Mouse (Mus musculus) stomach, embryonic 14.5 days (tissue): ENCODE results near the gene Tssc4. TPM values are rescaled to one million over a fixed set of nuclear protein-coding genes. Genes with fewer than 3 reads are reported as not detected.

Experiments used
- ATAC-seq: fragments of 200-750 bp; cut with Nextera tagmentation; 2 replicates; pipeline ENCODE4 v1.8.0; 2017; ENCODE audit warnings: low read depth, moderate TSS enrichment; ENCODE audit not compliant: insufficient number of reproducible peaks, insufficient read depth, low FRiP score
- H3K27ac ChIP-seq: fragments of 300-500 bp; sonication (generic); 2 replicates; pipeline ENCODE4 v1.5.1; 2014; ENCODE audit warnings: mild to moderate bottlenecking, low read length, moderate library complexity, mixed read lengths
- H3K27me3 ChIP-seq: fragments of 300-500 bp; sonication (generic); 2 replicates; pipeline ENCODE4 v1.6.1; 2014; ENCODE audit warnings: low read length, control low read depth, mixed read lengths; ENCODE audit not compliant: control insufficient read depth, insufficient read depth
- H3K36me3 ChIP-seq: fragments of 300-500 bp; sonication (generic); 2 replicates; pipeline ENCODE4 v1.6.1; 2014; ENCODE audit warnings: mild to moderate bottlenecking, control low read depth, low read length, moderate library complexity, mixed read lengths; ENCODE audit not compliant: control insufficient read depth, insufficient read depth
- H3K4me1 ChIP-seq: fragments of 300-500 bp; sonication (generic); 2 replicates; pipeline ENCODE4 v1.6.1; 2014; ENCODE audit warnings: low read length, control low read depth, mixed read lengths; ENCODE audit not compliant: control insufficient read depth, insufficient read depth
- H3K4me2 ChIP-seq: fragments of 300-500 bp; sonication (generic); replicated peaks from 2 replicates; pipeline ENCODE4 v1.6.1; 2014; ENCODE audit warnings: low read depth, low read length, control low read depth
- H3K4me3 ChIP-seq: fragments of 300-500 bp; sonication (generic); 2 replicates; pipeline ENCODE4 v1.5.1; 2014; ENCODE audit warnings: low read depth, low read length, control low read depth
- H3K9ac ChIP-seq: fragments of 300-500 bp; sonication (generic); replicated peaks from 2 replicates; pipeline ENCODE4 v1.6.1; 2014; ENCODE audit warnings: low read depth, mild to moderate bottlenecking, control low read depth, low read length, moderate library complexity, mixed read lengths
- H3K9me3 ChIP-seq: fragments of 300-500 bp; sonication (generic); 2 replicates; pipeline ENCODE4 v1.6.1; 2016; ENCODE audit warnings: low read depth, low read length, control low read depth; ENCODE audit not compliant: control insufficient read depth
- WGBS: fragments of 180-500 bp; shearing (Covaris S2); extraction: QIAGEN DNeasy Blood & Tissue Kit; methylation state at CpG from one replicate; pipeline ENCODE4 v1.1.7; 2014; 5-methylcytosine and 5-hydroxymethylcytosine counted together
- polyA plus RNA-seq: library from polyadenylated mRNA; unstranded; fragments of >200 nt; fragmentation: Nextera tagmentation; extraction: Ambion mirVana; gene quantifications from 2 replicates; pipeline ENCODE4 v1.2.1, GENCODE M21; 2014

The Tssc4 gene
- 61.3 and 66.6 TPM in 2 replicates for polyA plus RNA-seq

GRCm38 (mm10) chr7:143068882-143069591 lies at the start of gene Tssc4:
Tssc4 (plus strand) TSS chr7:143069249.
- H3K4me1 ChIP-seq = peaks cover 13% of the 10 kb centered on the region; the same call in 1 of the 2 replicates
- peaks cover 52% of the 10 kb centered on the region for H3K36me3 ChIP-seq
- H3K4me2 ChIP-seq = peak within 1 kb of the TSS; percentile 92
- H3K9ac ChIP-seq = peak within 1 kb of the TSS; percentile 75
- ATAC-seq = peak; percentile 94
- no peaks in the 10 kb centered on the region for H3K9me3 ChIP-seq
- WGBS = under 1% methylated on average over 51 of the region's 51 CpGs
- H3K4me3 ChIP-seq = peak within 1 kb of the TSS; percentile 84
- H3K27me3 ChIP-seq = no peaks in the 10 kb centered on the region
- H3K27ac ChIP-seq = peak within 1 kb of the TSS; percentile 96

GRCm38 (mm10) chr7:143020040-143020439 lies 49.0 kb upstream of the Tssc4 start:
- Histone ChIP-seq H3K36me3 (no peaks in the 10 kb centered on the region), H3K9me3 (no peaks in the 10 kb centered on the region), H3K4me2 (no peak overlapping the region), H3K27ac (no peak overlapping the region), H3K4me1 (peaks cover 25% of the 10 kb centered on the region), H3K27me3 (no peaks in the 10 kb centered on the region), H3K4me3 (no peak overlapping the region), H3K9ac (no peak overlapping the region)
- ATAC-seq = no peak

- Histone ChIP-seq H3K36me3 (no peaks in the 10 kb centered on the region), H3K4me1 (peaks cover 17% of the 10 kb centered on the region), H3K9ac (no peak overlapping the region), H3K9me3 (no peaks in the 10 kb centered on the region), H3K4me2 (no peak overlapping the region), H3K27me3 (no peaks in the 10 kb centered on the region), H3K4me3 (no peak overlapping the region), H3K27ac (no peak overlapping the region)
- no peak for ATAC-seq
- 76% methylated on average over 3 of the region's 3 CpGs for WGBS
Observed at GRCm38 (mm10) chr7:143020764-143021163, 48.3 kb upstream of the Tssc4 start.

- ATAC-seq = no peak
- WGBS = 51% methylated on average over 5 of the region's 5 CpGs
- peaks cover 9% of the 10 kb centered on the region for H3K4me1 ChIP-seq
- H3K27me3 ChIP-seq = no peaks in the 10 kb centered on the region
- no peak overlapping the region for H3K9ac ChIP-seq
- no peak overlapping the region for H3K4me2 ChIP-seq
- H3K4me3 ChIP-seq = no peak overlapping the region
- 0 out of 2 replicates have a peak overlapping the region, but pooled peaks have one; percentile 15 for H3K27ac ChIP-seq
- no peaks in the 10 kb centered on the region for H3K9me3 ChIP-seq
- H3K36me3 ChIP-seq = no peaks in the 10 kb centered on the region
Observed at GRCm38 (mm10) chr7:143021356-143022164, 47.5 kb upstream of the Tssc4 start.

- no peak overlapping the region for H3K4me2 ChIP-seq
- no peak for ATAC-seq
- H3K27ac ChIP-seq = no peak overlapping the region
- WGBS = 87% methylated on average over 2 of the region's 2 CpGs
- no peak overlapping the region for H3K9ac ChIP-seq
- peaks cover 8% of the 10 kb centered on the region for H3K4me1 ChIP-seq
- no peaks in the 10 kb centered on the region for H3K36me3 ChIP-seq
- no peaks in the 10 kb centered on the region for H3K27me3 ChIP-seq
- no peak overlapping the region for H3K4me3 ChIP-seq
- no peaks in the 10 kb centered on the region for H3K9me3 ChIP-seq
Observed at GRCm38 (mm10) chr7:143023499-143023898, 45.5 kb upstream of the Tssc4 start.

GRCm38 (mm10) chr7:143024293-143024692 lies 44.8 kb upstream of the Tssc4 start:
- no peak overlapping the region for H3K4me2 ChIP-seq
- no peak overlapping the region for H3K4me3 ChIP-seq
- H3K36me3 ChIP-seq = no peaks in the 10 kb centered on the region
- WGBS = 89% methylated on average over 1 of the region's 1 CpGs
- H3K9me3 ChIP-seq = no peaks in the 10 kb centered on the region
- no peak overlapping the region for H3K27ac ChIP-seq
- no peak for ATAC-seq
- H3K4me1 ChIP-seq = peaks cover 8% of the 10 kb centered on the region
- no peaks in the 10 kb centered on the region for H3K27me3 ChIP-seq
- no peak overlapping the region for H3K9ac ChIP-seq

GRCm38 (mm10) chr7:143025496-143025895 lies 43.6 kb upstream of the Tssc4 start:
- ATAC-seq = no peak
- no peaks in the 10 kb centered on the region for H3K36me3 ChIP-seq
- no peaks in the 10 kb centered on the region for H3K9me3 ChIP-seq
- H3K4me2 ChIP-seq = no peak overlapping the region
- H3K4me3 ChIP-seq = no peak overlapping the region
- 84% methylated on average over 3 of the region's 3 CpGs for WGBS
- H3K27me3 ChIP-seq = no peaks in the 10 kb centered on the region
- no peak overlapping the region for H3K9ac ChIP-seq
- peaks cover 8% of the 10 kb centered on the region for H3K4me1 ChIP-seq
- no peak overlapping the region for H3K27ac ChIP-seq

GRCm38 (mm10) chr7:143027196-143027595 lies 41.9 kb upstream of the Tssc4 start:
- Histone ChIP-seq H3K36me3 (no peaks in the 10 kb centered on the region), H3K9me3 (no peaks in the 10 kb centered on the region), H3K4me1 (peaks cover 5% of the 10 kb centered on the region), H3K4me3 (no peak overlapping the region), H3K9ac (no peak overlapping the region), H3K4me2 (no peak overlapping the region), H3K27ac (no peak overlapping the region), H3K27me3 (no peaks in the 10 kb centered on the region)
- ATAC-seq = no peak
- WGBS = 69% methylated on average over 4 of the region's 4 CpGs
